Mouse (Mus musculus): ENCODE measurements around the gene Ano6.
"Not testable (repeated sequence)": the region's sequence is repeated elsewhere in the genome, so short reads cannot be mapped to it uniquely, and the experiment has no call there.

The Ano6 gene

GRCm38 (mm10) chr15:95822099-95822498 is 31.5 kb downstream of the Ano6 start:
- DNase-seq (ENCODE audit: inconsistent age in 2 of 2, low spot score in 1 of 2): no peak

- no peak for DNase-seq (ENCODE audit: inconsistent age in 2 of 2, low spot score in 1 of 2)
Measured at GRCm38 (mm10) chr15:95823383-95824306, 33.0 kb downstream of the Ano6 start.

- no peak for DNase-seq (ENCODE audit: inconsistent age in 2 of 2, low spot score in 1 of 2)
Measured at GRCm38 (mm10) chr15:95826516-95826915, 35.9 kb downstream of the Ano6 start.

GRCm38 (mm10) chr15:95827465-95827971 is 36.9 kb downstream of the Ano6 start:
- DNase-seq (ENCODE audit: inconsistent age in 2 of 2, low spot score in 1 of 2): peak in 1 of 2 experiments; percentile 54

- not testable (repeated sequence) for DNase-seq (ENCODE audit: inconsistent age in 2 of 2, low spot score in 1 of 2)
Measured at GRCm38 (mm10) chr15:95828018-95828646, 37.5 kb downstream of the Ano6 start.

GRCm38 (mm10) chr15:95828647-95829254 is 38.1 kb downstream of the Ano6 start:
- DNase-seq (ENCODE audit: inconsistent age in 2 of 2, low spot score in 1 of 2): peak in 1 of 2 experiments; percentile 57

- no peak for DNase-seq (ENCODE audit: inconsistent age in 2 of 2, low spot score in 1 of 2)
Measured at GRCm38 (mm10) chr15:95829553-95830205, 39.0 kb downstream of the Ano6 start.

- DNase-seq (ENCODE audit: inconsistent age in 2 of 2, low spot score in 1 of 2): no peak
Measured at GRCm38 (mm10) chr15:95830206-95830560, 39.5 kb downstream of the Ano6 start.

GRCm38 (mm10) chr15:95833292-95833691 is 42.6 kb downstream of the Ano6 start:
- no peak for DNase-seq (ENCODE audit: inconsistent age in 2 of 2, low spot score in 1 of 2)

GRCm38 (mm10) chr15:95836077-95836476 is 45.4 kb downstream of the Ano6 start:
- peak in 1 of 2 experiments; percentile 68 for DNase-seq (ENCODE audit: inconsistent age in 2 of 2, low spot score in 1 of 2)

GRCm38 (mm10) chr15:95836646-95837434 is 46.2 kb downstream of the Ano6 start:
- DNase-seq (ENCODE audit: inconsistent age in 2 of 2, low spot score in 1 of 2): no peak

- DNase-seq (ENCODE audit: inconsistent age in 2 of 2, low spot score in 1 of 2): no peak
Measured at GRCm38 (mm10) chr15:95837570-95837969, 46.9 kb downstream of the Ano6 start.

GRCm38 (mm10) chr15:95838171-95839020 is 47.8 kb downstream of the Ano6 start:
- no peak for DNase-seq (ENCODE audit: inconsistent age in 2 of 2, low spot score in 1 of 2)

GRCm38 (mm10) chr15:95839789-95840188 is 49.1 kb downstream of the Ano6 start:
- DNase-seq (ENCODE audit: inconsistent age in 2 of 2, low spot score in 1 of 2): no peak

GRCm38 (mm10) chr15:95843183-95843949 is 52.7 kb downstream of the Ano6 start:
- DNase-seq (ENCODE audit: inconsistent age in 2 of 2, low spot score in 1 of 2): no peak

- no peak for DNase-seq (ENCODE audit: inconsistent age in 2 of 2, low spot score in 1 of 2)
Measured at GRCm38 (mm10) chr15:95844412-95844811, 53.8 kb downstream of the Ano6 start.

GRCm38 (mm10) chr15:95846102-95846501 is 55.5 kb downstream of the Ano6 start:
- no peak for DNase-seq (ENCODE audit: inconsistent age in 2 of 2, low spot score in 1 of 2)

- DNase-seq (ENCODE audit: inconsistent age in 2 of 2, low spot score in 1 of 2): peak; percentile 37 to 72
Measured at GRCm38 (mm10) chr15:95848493-95849064, 57.9 kb downstream of the Ano6 start.
